Mouse (Mus musculus): Measurements from ENCODE around the gene Lnpk. TPM values are rescaled to one million over a fixed set of nuclear protein-coding genes. Genes with fewer than 3 reads are reported as not detected.

The Lnpk gene
- polyA plus RNA-seq (2017; shearing (Covaris generic)) = 26.6 TPM

DNA sequence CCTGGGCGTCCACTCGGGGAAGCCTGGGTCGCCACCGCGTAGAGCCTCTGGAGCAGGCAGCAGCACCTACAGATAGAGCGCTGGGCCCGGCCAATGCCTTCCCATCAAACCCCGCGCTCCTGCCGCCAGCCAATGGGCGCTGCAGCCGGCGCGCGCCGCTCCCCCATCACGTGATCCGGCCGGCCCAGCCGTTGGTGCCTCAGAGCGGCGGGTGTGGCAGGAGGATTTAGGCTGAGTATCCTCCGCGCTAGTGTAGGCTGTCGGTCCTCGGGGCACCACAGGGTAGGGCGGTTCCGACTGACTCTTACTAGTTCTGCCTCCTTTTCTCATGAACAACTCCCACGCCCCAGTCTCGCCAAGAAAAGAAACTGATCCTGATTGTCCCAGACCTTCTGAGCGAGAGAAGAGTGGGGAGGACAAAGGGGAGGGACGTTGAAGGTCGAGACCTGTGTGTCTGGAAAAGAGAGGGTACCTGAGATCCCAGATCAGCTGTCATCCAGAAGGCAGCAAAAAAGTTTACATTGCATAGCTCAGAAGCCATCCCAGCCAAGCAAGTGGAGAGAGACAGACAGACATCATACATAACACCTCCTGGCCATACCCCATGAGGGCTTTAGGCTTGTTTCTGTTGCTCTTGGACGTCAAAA lies at the start of gene Lnpk:
TSS of gene Lnpk (minus strand) at position 593 of the 647 bp plus-strand sequence.

Other genes with a start within 250 kb of the Lnpk start
- gene Evx2, start 80.1 kb upstream of the Lnpk start, polyA plus RNA-seq (2017; shearing (Covaris generic)) = not detected
- gene Hoxd13, start 88.9 kb upstream of the Lnpk start, polyA plus RNA-seq (2017; shearing (Covaris generic)) = not detected
- gene Hoxd12, start 95.6 kb upstream of the Lnpk start, polyA plus RNA-seq (2017; shearing (Covaris generic)) = not detected
- gene Hoxd11, start 100.1 kb upstream of the Lnpk start, polyA plus RNA-seq (2017; shearing (Covaris generic)) = not detected
- not detected for gene Hoxd10, start 112.5 kb upstream of the Lnpk start, polyA plus RNA-seq (2017; shearing (Covaris generic))
- not detected for gene Hoxd9, start 118.3 kb upstream of the Lnpk start, polyA plus RNA-seq (2017; shearing (Covaris generic))
- not detected for gene Hoxd8, start 125.2 kb upstream of the Lnpk start, polyA plus RNA-seq (2017; shearing (Covaris generic))
- not detected for gene Hoxd3, start 132.5 kb upstream of the Lnpk start, polyA plus RNA-seq (2017; shearing (Covaris generic))
- gene Hoxd4, start 132.5 kb upstream of the Lnpk start, polyA plus RNA-seq (2017; shearing (Covaris generic)) = not detected
- not detected for gene Gm28230, start 147.3 kb upstream of the Lnpk start, polyA plus RNA-seq (2017; shearing (Covaris generic))
- gene Hoxd1, start 183.5 kb upstream of the Lnpk start, polyA plus RNA-seq (2017; shearing (Covaris generic)) = not detected
- 32.2 TPM for gene Mtx2, start 246.4 kb upstream of the Lnpk start, polyA plus RNA-seq (2017; shearing (Covaris generic))

Data from effector memory CD4-positive, alpha-beta T cell, adult 5 months (primary cell).